Mouse (Mus musculus) intestine, embryonic 16.5 days (tissue): ENCODE data around the gene L1cam. TPM values are rescaled to one million over a fixed set of nuclear protein-coding genes. Genes with fewer than 3 reads are reported as not detected.

ENCODE experiments used
- ATAC-seq: fragments of 200-750 bp; cut with Nextera tagmentation; 2 replicates; pipeline ENCODE4 v1.8.0; 2017; ENCODE audit warnings: moderate TSS enrichment, moderate library complexity
- H3K27ac ChIP-seq: fragments of 300-500 bp; sonication (generic); 2 replicates; pipeline ENCODE4 v1.5.1; 2014; ENCODE audit warnings: mild to moderate bottlenecking, low read length
- H3K27me3 ChIP-seq: fragments of 300-500 bp; sonication (generic); replicated peaks from 2 replicates; pipeline ENCODE4 v1.6.1; 2014; ENCODE audit warnings: low read length, control low read depth, mixed read lengths; ENCODE audit not compliant: control insufficient read depth, insufficient read depth
- H3K36me3 ChIP-seq: fragments of 300-500 bp; sonication (generic); 2 replicates; pipeline ENCODE4 v1.6.1; 2014; ENCODE audit warnings: low read length, control low read depth; ENCODE audit not compliant: control insufficient read depth, insufficient read depth
- H3K4me1 ChIP-seq: fragments of 300-500 bp; sonication (generic); 2 replicates; pipeline ENCODE4 v1.6.1; 2014; ENCODE audit warnings: low read length, control low read depth, mixed read lengths; ENCODE audit not compliant: control insufficient read depth, insufficient read depth
- H3K4me2 ChIP-seq: fragments of 300-500 bp; sonication (generic); 2 replicates; pipeline ENCODE4 v1.6.1; 2014; ENCODE audit warnings: low read depth, low read length, control low read depth
- H3K4me3 ChIP-seq: fragments of 300-500 bp; sonication (generic); 2 replicates; pipeline ENCODE4 v1.5.1; 2014; ENCODE audit warnings: mild to moderate bottlenecking, low read length
- H3K9ac ChIP-seq: fragments of 300-500 bp; sonication (generic); 2 replicates; pipeline ENCODE4 v1.6.1; 2014; ENCODE audit warnings: low read depth, low read length
- H3K9me3 ChIP-seq: fragments of 300-500 bp; sonication (generic); 2 replicates; pipeline ENCODE4 v1.6.1; 2016; ENCODE audit warnings: low read length, control low read depth; ENCODE audit not compliant: control insufficient read depth
- WGBS: fragments of 180-500 bp; shearing (Covaris S2); extraction: QIAGEN DNeasy Blood & Tissue Kit; methylation state at CpG from one replicate; pipeline ENCODE4 v1.1.7; 2014; 5-methylcytosine and 5-hydroxymethylcytosine counted together
- polyA plus RNA-seq: library from polyadenylated mRNA; unstranded; fragments of >200 nt; fragmentation: Nextera tagmentation; extraction: Ambion mirVana; gene quantifications from 2 replicates; pipeline ENCODE4 v1.2.1, GENCODE M21; 2015

Gene L1cam
- polyA plus RNA-seq, 1 experiment from 2014 or later = 6.9 TPM

GRCm38 (mm10) chrX:73916945-73917344 lies 21.0 kb upstream of the L1cam start:
- H3K9ac ChIP-seq = no peak overlapping the region
- no peaks in the 10 kb centered on the region for H3K4me1 ChIP-seq
- H3K9me3 ChIP-seq = no peaks in the 10 kb centered on the region
- no peak for ATAC-seq
- no peak overlapping the region for H3K4me3 ChIP-seq
- no peaks in the 10 kb centered on the region for H3K36me3 ChIP-seq
- H3K27ac ChIP-seq = peak overlapping the region; percentile 19; the same call in 1 of the 2 replicates
- H3K27me3 ChIP-seq = no peaks in the 10 kb centered on the region
- H3K4me2 ChIP-seq = no peak overlapping the region
- WGBS = 82% methylated on average over 8 of the region's 8 CpGs

- Histone ChIP-seq H3K4me2 (peak overlapping the region; percentile 37), H3K27me3 (no peaks in the 10 kb centered on the region), H3K36me3 (no peaks in the 10 kb centered on the region), H3K9ac (0 out of 2 replicates have a peak overlapping the region, but pooled peaks have one; percentile 29), H3K4me3 (peak overlapping the region; percentile 18; the same call in 1 of the 2 replicates), H3K9me3 (no peaks in the 10 kb centered on the region), H3K27ac (peak overlapping the region; percentile 80), H3K4me1 (no peaks in the 10 kb centered on the region)
- whole genome bisulfite sequencing = 25% methylated on average over 31 of the region's 31 CpGs
- peak; percentile 98 for ATAC-seq
These were observed 19.2 kb upstream of the L1cam start for GRCm38 (mm10) chrX:73914827-73915703.

GRCm38 (mm10) chrX:73911588-73911987 lies 15.7 kb upstream of the L1cam start:
- H3K9me3 ChIP-seq = no peaks in the 10 kb centered on the region
- no peaks in the 10 kb centered on the region for H3K4me1 ChIP-seq
- no peak overlapping the region for H3K27ac ChIP-seq
- no peaks in the 10 kb centered on the region for H3K27me3 ChIP-seq
- H3K9ac ChIP-seq = no peak overlapping the region
- WGBS = 86% methylated on average over 2 of the region's 2 CpGs
- ATAC-seq = no peak
- no peak overlapping the region for H3K4me3 ChIP-seq
- H3K4me2 ChIP-seq = no peak overlapping the region
- H3K36me3 ChIP-seq = no peaks in the 10 kb centered on the region

GRCm38 (mm10) chrX:73911156-73911555 lies 15.3 kb upstream of the L1cam start:
- WGBS = 10% methylated on average over 17 of the region's 26 CpGs
- Histone ChIP-seq H3K4me1 (no peaks in the 10 kb centered on the region), H3K9me3 (no peaks in the 10 kb centered on the region), H3K27ac (no peak overlapping the region), H3K9ac (peak overlapping the region; percentile 37), H3K27me3 (no peaks in the 10 kb centered on the region), H3K36me3 (no peaks in the 10 kb centered on the region), H3K4me3 (peak overlapping the region; percentile 23), H3K4me2 (peak overlapping the region; percentile 43)
- no peak for ATAC-seq

- Histone ChIP-seq H3K9me3 (no peaks in the 10 kb centered on the region), H3K36me3 (no peaks in the 10 kb centered on the region), H3K27me3 (no peaks in the 10 kb centered on the region), H3K9ac (0 out of 2 replicates have a peak overlapping the region, but pooled peaks have one; percentile 37), H3K27ac (no peak overlapping the region), H3K4me3 (peak overlapping the region; percentile 23; the same call in 1 of the 2 replicates), H3K4me1 (no peaks in the 10 kb centered on the region), H3K4me2 (no peak overlapping the region)
- no peak for ATAC-seq
These were observed 14.5 kb upstream of the L1cam start for GRCm38 (mm10) chrX:73910451-73910850.

GRCm38 (mm10) chrX:73910049-73910448 lies 14.1 kb upstream of the L1cam start:
- Histone ChIP-seq H3K9ac (no peak overlapping the region), H3K4me1 (no peaks in the 10 kb centered on the region), H3K27me3 (no peaks in the 10 kb centered on the region), H3K4me3 (no peak overlapping the region), H3K4me2 (no peak overlapping the region), H3K27ac (no peak overlapping the region), H3K9me3 (no peaks in the 10 kb centered on the region), H3K36me3 (no peaks in the 10 kb centered on the region)
- 45% methylated on average over 1 of the region's 1 CpGs for WGBS
- no peak for ATAC-seq

GRCm38 (mm10) chrX:73897959-73898358 lies 2.1 kb upstream of the L1cam start:
- Histone ChIP-seq H3K4me2 (no peak overlapping the region), H3K36me3 (no peaks in the 10 kb centered on the region), H3K9me3 (no peaks in the 10 kb centered on the region), H3K4me3 (no peak overlapping the region), H3K27ac (no peak overlapping the region), H3K4me1 (no peaks in the 10 kb centered on the region), H3K27me3 (no peaks in the 10 kb centered on the region), H3K9ac (no peak overlapping the region)
- WGBS = 63% methylated on average over 3 of the region's 3 CpGs
- no peak for ATAC-seq

- no peaks in the 10 kb centered on the region for H3K27me3 ChIP-seq
- WGBS = 93% methylated on average over 14 of the region's 14 CpGs
- ATAC-seq = no peak
These were observed 3.1 kb downstream of the L1cam start for GRCm38 (mm10) chrX:73892833-73893232.

DNA sequence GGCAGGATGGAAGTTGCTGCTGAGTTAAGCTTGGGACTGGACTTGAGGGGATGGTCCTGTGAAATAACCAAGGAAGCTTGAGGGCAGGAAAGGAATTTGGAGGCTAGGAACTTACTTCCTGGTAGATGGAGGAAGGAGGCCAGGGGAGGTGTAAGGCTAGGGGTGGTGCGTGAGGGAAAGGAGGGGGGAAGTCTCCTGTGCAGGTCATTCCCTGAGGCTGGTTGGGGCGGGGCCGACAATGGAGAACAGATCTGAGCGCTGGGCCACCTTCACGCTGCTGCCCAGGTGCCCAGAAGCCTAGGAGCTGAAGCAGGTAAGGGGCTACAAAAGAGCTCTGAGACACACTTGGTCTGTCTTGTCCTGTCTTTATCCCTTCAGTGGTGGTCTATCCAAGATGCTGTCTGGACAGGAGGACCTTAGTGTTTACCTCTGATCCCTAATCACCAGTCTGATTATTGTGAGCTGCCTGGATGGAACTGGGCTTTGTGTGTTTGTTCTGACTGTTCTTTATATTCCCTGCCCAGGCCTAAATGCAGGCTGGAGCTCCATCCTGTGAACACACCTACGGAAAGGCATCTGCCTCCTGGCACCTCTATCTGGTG lies 4.3 kb downstream of the L1cam start, which contains the start of gene Avpr2:
Gene Avpr2 (plus strand): TSS at position 552 of the 602 bp plus-strand sequence.
- no peak within 1 kb of the TSS for H3K9ac ChIP-seq
- no peaks in the 10 kb centered on the region for H3K9me3 ChIP-seq
- no peaks in the 10 kb centered on the region for H3K36me3 ChIP-seq
- H3K27ac ChIP-seq = no peak within 1 kb of the TSS
- no peaks in the 10 kb centered on the region for H3K4me1 ChIP-seq
- no peak within 1 kb of the TSS for H3K4me3 ChIP-seq
- 66% methylated on average over 6 of the region's 6 CpGs for WGBS
- H3K4me2 ChIP-seq = no peak within 1 kb of the TSS
- no peaks in the 10 kb centered on the region for H3K27me3 ChIP-seq
- ATAC-seq = no peak

More at GRCm38 (mm10) chrX:73892833-73893232, 3.1 kb downstream of the L1cam start:
- H3K9ac ChIP-seq = no peak overlapping the region
- H3K36me3 ChIP-seq = no peaks in the 10 kb centered on the region
- H3K27ac ChIP-seq = no peak overlapping the region
- no peak overlapping the region for H3K4me3 ChIP-seq
- H3K4me1 ChIP-seq = no peaks in the 10 kb centered on the region
- H3K9me3 ChIP-seq = no peaks in the 10 kb centered on the region
- H3K4me2 ChIP-seq = no peak overlapping the region
